Mouse (Mus musculus) cerebellum, adult 2 months (tissue): ENCODE data around the gene Mob3a.
A peak's percentile ranks its signal among the peaks of the same experiment; 100 is the strongest.

Experiments
- CTCF ChIP-seq: fragments of 200-500 bp; IDR thresholded peaks from 2 replicates; pipeline ENCODE4 v1.5.1; 2011; ENCODE audit warnings: low read depth, mild to moderate bottlenecking, control low read depth, low read length, moderate library complexity, borderline replicate concordance; ENCODE audit not compliant: insufficient read depth
- POLR2A ChIP-seq: fragments of 200-500 bp; IDR thresholded peaks from 2 replicates; pipeline ENCODE4 v1.6.1; 2011; ENCODE audit warnings: low read length, control low read depth, borderline replicate concordance; ENCODE audit not compliant: insufficient read depth

- TF ChIP-seq CTCF (no peak), POLR2A (peak; percentile 100)
Measured at GRCm38 (mm10) chr10:80676198-80676928, 25.4 kb downstream of the Mob3a start.
